Mouse (Mus musculus): ENCODE results near the gene Gtf3a. TPM values are rescaled to one million over a fixed set of nuclear protein-coding genes. Genes with fewer than 3 reads are reported as not detected.
"Not testable (repeated sequence)": the region's sequence is repeated elsewhere in the genome, so short reads cannot be mapped to it uniquely, and the experiment has no call there.

Gene Gtf3a
- polyA plus RNA-seq, 1 experiment from 2014 or later, result 109 TPM

DNA sequence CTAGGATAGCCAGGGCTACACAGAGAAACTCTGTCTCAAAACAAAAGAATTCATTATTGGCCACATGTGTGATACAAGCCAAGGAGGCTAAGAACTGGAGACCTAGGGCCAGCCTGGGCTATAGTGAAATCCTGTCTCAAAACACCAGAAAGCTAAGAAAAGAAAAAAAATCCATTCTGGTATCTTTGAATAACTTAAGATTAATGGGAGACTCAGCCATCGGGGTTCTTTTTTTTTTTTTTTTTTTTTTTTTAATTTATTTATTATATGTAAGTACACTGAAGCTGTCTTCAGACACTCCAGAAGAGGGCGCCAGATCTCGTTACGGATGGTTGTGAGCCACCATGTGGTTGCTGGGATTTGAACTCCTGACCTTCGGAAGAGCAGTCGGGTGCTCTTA is 31.1 kb upstream of the Gtf3a start:
- H3K4me1 ChIP-seq, result peaks cover 13% of the 10 kb centered on the region
- WGBS, result 73% methylated on average over 6 of the region's 6 CpGs
- not testable (repeated sequence) for H3K36me3 ChIP-seq; H3K27me3 ChIP-seq; H3K4me2 ChIP-seq; ATAC-seq (ENCODE audit: insufficient number of reproducible peaks, low FRiP score, low TSS enrichment, low read depth); H3K4me3 ChIP-seq; H3K9me3 ChIP-seq; H3K9ac ChIP-seq; H3K27ac ChIP-seq

DNA sequence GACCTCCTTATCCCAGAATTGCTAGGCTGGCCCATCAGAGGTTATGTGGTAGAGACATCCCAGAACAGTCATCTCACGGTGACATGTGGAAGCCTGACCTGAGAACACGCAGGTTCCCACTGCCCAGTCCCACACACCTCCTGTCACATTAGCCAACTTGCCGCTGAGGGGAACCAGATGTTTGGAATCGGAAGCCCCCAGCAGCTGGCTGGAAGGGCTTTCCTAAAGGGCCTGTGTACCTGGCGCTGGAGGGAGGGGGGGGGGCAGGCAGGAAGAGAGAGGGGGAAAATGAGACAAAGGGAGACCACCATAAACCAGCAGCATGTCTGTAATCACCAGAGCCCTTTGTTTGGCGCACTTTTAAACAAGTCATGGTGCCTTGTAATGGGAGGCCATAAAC is 28.6 kb upstream of the Gtf3a start:
- Histone ChIP-seq H3K4me2 (peak overlapping the region; percentile 49), H3K4me3 (peak overlapping the region; percentile 27), H3K27ac (no peak overlapping the region), H3K9me3 (no peaks in the 10 kb centered on the region), H3K36me3 (no peaks in the 10 kb centered on the region), H3K4me1 (peaks cover 13% of the 10 kb centered on the region), H3K9ac (no peak overlapping the region), H3K27me3 (peaks cover 3% of the 10 kb centered on the region; the same call in 1 of the 2 replicates)
- ATAC-seq (ENCODE audit: insufficient number of reproducible peaks, low FRiP score, low TSS enrichment, low read depth), result no peak
- WGBS, result 2% methylated on average over 6 of the region's 6 CpGs

- H3K9ac ChIP-seq, result no peak overlapping the region
- no peaks in the 10 kb centered on the region for H3K9me3 ChIP-seq
- no peaks in the 10 kb centered on the region for H3K36me3 ChIP-seq
- no peak overlapping the region for H3K27ac ChIP-seq
- peaks cover 13% of the 10 kb centered on the region for H3K4me1 ChIP-seq
- WGBS, result 1% methylated on average over 23 of the region's 27 CpGs
- H3K4me3 ChIP-seq, result peak overlapping the region; percentile 27
- peak overlapping the region; percentile 49 for H3K4me2 ChIP-seq
- H3K27me3 ChIP-seq, result peaks cover 3% of the 10 kb centered on the region; the same call in 1 of the 2 replicates
- ATAC-seq (ENCODE audit: insufficient number of reproducible peaks, low FRiP score, low TSS enrichment, low read depth), result no peak; the same call in 1 of the 2 replicates
These were observed 27.9 kb upstream of the Gtf3a start for GRCm38 (mm10) chr5:146920314-146921161.

DNA sequence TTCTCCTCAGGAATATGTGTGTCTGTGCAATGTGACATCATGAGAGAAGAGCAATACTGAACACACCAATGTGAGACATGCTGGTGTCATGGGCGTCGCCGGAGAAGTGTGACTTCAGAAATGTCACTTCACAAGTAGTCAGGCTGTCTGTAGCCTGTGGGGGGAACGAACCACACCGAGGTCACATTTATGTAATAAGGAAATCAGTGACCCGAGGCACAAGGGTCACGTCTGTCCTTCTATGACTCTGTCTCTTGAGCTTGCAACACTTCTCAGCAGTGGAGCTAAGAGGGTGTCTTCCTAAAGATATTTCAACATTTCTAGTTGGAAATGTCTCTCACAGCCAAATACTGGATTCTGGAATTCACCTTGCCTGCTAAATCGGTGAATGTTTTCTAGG is 27.2 kb upstream of the Gtf3a start:
- no peak overlapping the region for H3K9ac ChIP-seq
- H3K9me3 ChIP-seq, result no peaks in the 10 kb centered on the region
- H3K4me3 ChIP-seq, result no peak overlapping the region; the same call in 1 of the 2 replicates
- 0 out of 2 replicates have a peak, but pooled peaks cover 3% of the 10 kb centered on the region for H3K27me3 ChIP-seq
- peaks cover 13% of the 10 kb centered on the region for H3K4me1 ChIP-seq
- WGBS, result 42% methylated on average over 8 of the region's 8 CpGs
- no peak overlapping the region; the same call in 1 of the 2 replicates for H3K4me2 ChIP-seq
- H3K36me3 ChIP-seq, result no peaks in the 10 kb centered on the region
- no peak overlapping the region for H3K27ac ChIP-seq
- no peak for ATAC-seq (ENCODE audit: insufficient number of reproducible peaks, low FRiP score, low TSS enrichment, low read depth)

DNA sequence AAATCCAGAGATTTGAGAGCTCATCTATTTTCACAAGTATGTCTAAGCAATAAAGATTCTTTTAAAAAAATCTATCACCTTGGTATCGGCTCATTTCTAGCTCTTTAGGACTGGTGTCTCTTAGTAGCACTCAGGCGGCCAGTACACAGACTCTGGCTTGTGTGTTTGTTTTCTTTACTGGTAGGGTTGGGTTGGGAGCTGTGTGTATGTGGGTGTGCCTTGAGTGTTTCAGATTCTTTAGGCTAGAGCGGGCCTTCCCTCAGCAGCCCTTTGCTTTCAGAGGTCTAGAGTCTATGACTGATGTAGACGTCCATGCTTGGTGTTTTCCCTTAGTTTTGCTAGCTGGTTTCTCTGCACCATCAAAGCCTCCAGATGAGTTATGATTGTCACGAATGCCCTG is 24.9 kb upstream of the Gtf3a start:
- H3K27ac ChIP-seq, result no peak overlapping the region
- H3K4me3 ChIP-seq, result no peak overlapping the region
- H3K4me1 ChIP-seq, result peaks cover 13% of the 10 kb centered on the region
- no peaks in the 10 kb centered on the region for H3K9me3 ChIP-seq
- H3K4me2 ChIP-seq, result no peak overlapping the region
- H3K36me3 ChIP-seq, result no peaks in the 10 kb centered on the region
- ATAC-seq (ENCODE audit: insufficient number of reproducible peaks, low FRiP score, low TSS enrichment, low read depth), result no peak
- H3K9ac ChIP-seq, result no peak overlapping the region
- 61% methylated on average over 5 of the region's 5 CpGs for WGBS
- 0 out of 2 replicates have a peak, but pooled peaks cover 3% of the 10 kb centered on the region for H3K27me3 ChIP-seq

DNA sequence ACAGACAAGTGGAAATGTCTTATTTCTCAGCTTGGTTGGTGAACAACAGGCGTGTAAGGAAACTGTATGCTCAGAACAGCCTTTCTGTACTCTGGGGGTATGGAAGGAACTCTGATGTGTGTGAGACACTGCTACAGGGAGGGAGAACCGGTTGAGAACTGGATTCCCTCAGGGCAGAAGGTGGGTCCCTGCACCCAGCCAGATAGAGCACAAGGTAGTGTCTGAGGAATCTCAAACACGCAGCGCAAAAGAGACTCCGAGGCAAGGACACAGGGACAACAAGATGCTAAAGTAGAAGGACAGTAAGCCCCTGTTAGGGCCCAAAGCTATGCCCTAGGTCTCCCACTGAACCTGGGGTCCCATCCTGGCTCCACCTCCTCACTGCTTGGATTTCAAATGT is 21.8 kb upstream of the Gtf3a start:
- no peak overlapping the region for H3K4me2 ChIP-seq
- H3K4me1 ChIP-seq, result no peaks in the 10 kb centered on the region
- 65% methylated on average over 5 of the region's 5 CpGs for WGBS
- no peaks in the 10 kb centered on the region for H3K36me3 ChIP-seq
- no peak overlapping the region for H3K9ac ChIP-seq
- H3K27me3 ChIP-seq, result no peaks in the 10 kb centered on the region
- ATAC-seq (ENCODE audit: insufficient number of reproducible peaks, low FRiP score, low TSS enrichment, low read depth), result no peak
- H3K4me3 ChIP-seq, result no peak overlapping the region
- H3K27ac ChIP-seq, result no peak overlapping the region
- H3K9me3 ChIP-seq, result no peaks in the 10 kb centered on the region

GRCm38 (mm10) chr5:146931422-146931821 is 17.0 kb upstream of the Gtf3a start:
- Histone ChIP-seq H3K4me1 (no peaks in the 10 kb centered on the region), H3K27ac (no peak overlapping the region), H3K4me2 (no peak overlapping the region), H3K4me3 (no peak overlapping the region), H3K9ac (no peak overlapping the region), H3K36me3 (no peaks in the 10 kb centered on the region), H3K9me3 (no peaks in the 10 kb centered on the region), H3K27me3 (0 out of 2 replicates have a peak, but pooled peaks cover 5% of the 10 kb centered on the region)
- no peak for ATAC-seq (ENCODE audit: insufficient number of reproducible peaks, low FRiP score, low TSS enrichment, low read depth)
- WGBS, result 89% methylated on average over 7 of the region's 7 CpGs

GRCm38 (mm10) chr5:146931904-146932553 is 16.4 kb upstream of the Gtf3a start:
- no peak overlapping the region for H3K27ac ChIP-seq
- H3K4me2 ChIP-seq, result no peak overlapping the region
- H3K4me3 ChIP-seq, result no peak overlapping the region
- 75% methylated on average over 16 of the region's 16 CpGs for WGBS
- no peak for ATAC-seq (ENCODE audit: insufficient number of reproducible peaks, low FRiP score, low TSS enrichment, low read depth)
- H3K9ac ChIP-seq, result no peak overlapping the region
- 0 out of 2 replicates have a peak, but pooled peaks cover 5% of the 10 kb centered on the region for H3K27me3 ChIP-seq
- no peaks in the 10 kb centered on the region for H3K9me3 ChIP-seq
- H3K36me3 ChIP-seq, result no peaks in the 10 kb centered on the region
- no peaks in the 10 kb centered on the region for H3K4me1 ChIP-seq

DNA sequence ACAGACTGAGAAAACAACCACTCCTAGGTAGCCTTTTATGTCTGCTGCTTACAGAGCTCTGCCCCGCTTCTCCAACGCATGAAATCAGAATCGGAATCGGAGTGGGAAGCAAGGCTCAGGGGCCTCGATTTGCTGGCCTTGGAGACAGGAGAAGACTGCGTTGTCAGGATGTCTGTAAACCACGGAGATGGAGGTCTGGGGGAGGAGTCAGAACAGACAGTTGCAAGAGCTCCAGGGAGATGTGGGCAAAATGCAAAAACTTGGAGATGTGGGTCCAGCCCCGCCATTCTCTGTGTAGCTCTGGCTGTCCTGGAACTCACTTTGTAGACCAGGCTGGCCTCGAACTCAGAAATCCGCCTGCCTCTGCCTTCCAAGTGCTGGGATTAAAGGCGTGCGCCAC is 15.0 kb upstream of the Gtf3a start:
- Histone ChIP-seq H3K4me2 (no peak overlapping the region), H3K9ac (no peak overlapping the region), H3K36me3 (no peaks in the 10 kb centered on the region), H3K27ac (no peak overlapping the region), H3K4me1 (no peaks in the 10 kb centered on the region), H3K4me3 (no peak overlapping the region), H3K27me3 (0 out of 2 replicates have a peak, but pooled peaks cover 5% of the 10 kb centered on the region), H3K9me3 (no peaks in the 10 kb centered on the region)
- WGBS, result 86% methylated on average over 12 of the region's 12 CpGs
- no peak for ATAC-seq (ENCODE audit: insufficient number of reproducible peaks, low FRiP score, low TSS enrichment, low read depth)

DNA sequence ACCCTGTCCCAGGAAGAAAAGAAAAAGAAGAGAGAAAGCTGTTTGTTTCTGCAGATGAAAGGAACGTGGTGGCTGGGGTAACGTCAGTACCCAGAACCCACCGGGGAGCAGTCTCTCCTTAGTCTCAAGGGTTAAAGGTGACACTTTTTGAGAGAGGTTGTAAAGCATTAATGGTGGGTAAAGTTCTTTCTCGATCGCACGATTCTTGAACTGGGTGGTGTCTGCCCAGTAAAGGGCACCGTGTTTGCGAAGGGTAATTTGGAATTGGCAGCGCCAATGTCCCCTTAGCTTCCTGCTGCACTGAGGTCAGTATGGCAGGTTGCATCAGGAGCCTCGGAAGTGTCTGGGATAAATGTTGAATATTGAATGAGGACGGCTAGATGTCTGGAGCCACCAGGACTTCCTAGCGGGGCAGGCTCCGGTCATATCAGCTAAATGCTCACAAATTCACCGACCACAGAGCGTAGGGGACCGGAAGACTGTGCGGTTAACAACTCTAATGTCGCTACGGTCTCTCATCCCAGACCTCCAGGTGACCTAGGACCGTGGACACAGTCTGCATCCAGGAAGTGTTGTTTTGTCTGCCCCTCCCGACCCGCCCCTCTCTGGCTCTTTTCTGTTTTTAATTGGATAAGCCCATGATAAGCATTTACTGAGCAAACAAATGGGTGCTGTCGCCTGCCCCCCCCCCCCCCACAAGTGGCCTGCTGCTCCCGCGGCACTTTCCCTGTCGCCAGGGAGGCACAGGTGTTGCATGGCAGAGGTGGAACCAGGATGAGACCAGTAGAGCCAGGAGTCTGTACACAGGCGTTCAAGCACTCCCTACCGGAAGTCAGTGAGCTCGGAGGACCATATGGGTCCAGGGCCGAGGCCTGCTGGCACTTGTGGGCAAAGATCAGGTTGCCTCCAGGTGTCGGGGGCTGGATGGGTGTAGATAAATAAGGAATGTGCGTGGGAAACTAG is 10.6 kb upstream of the Gtf3a start:
- H3K27ac ChIP-seq, result no peak overlapping the region
- H3K4me1 ChIP-seq, result no peaks in the 10 kb centered on the region
- H3K36me3 ChIP-seq, result no peaks in the 10 kb centered on the region
- H3K9ac ChIP-seq, result no peak overlapping the region
- no peaks in the 10 kb centered on the region for H3K27me3 ChIP-seq
- no peaks in the 10 kb centered on the region for H3K9me3 ChIP-seq
- ATAC-seq (ENCODE audit: insufficient number of reproducible peaks, low FRiP score, low TSS enrichment, low read depth), result no peak
- WGBS, result 81% methylated on average over 32 of the region's 32 CpGs
- no peak overlapping the region for H3K4me3 ChIP-seq
- no peak overlapping the region for H3K4me2 ChIP-seq

- Histone ChIP-seq H3K27me3 (no peaks in the 10 kb centered on the region), H3K9ac (no peak overlapping the region), H3K4me1 (no peaks in the 10 kb centered on the region), H3K36me3 (no peaks in the 10 kb centered on the region), H3K4me2 (no peak overlapping the region), H3K27ac (no peak overlapping the region), H3K9me3 (no peaks in the 10 kb centered on the region), H3K4me3 (no peak overlapping the region)
- ATAC-seq (ENCODE audit: insufficient number of reproducible peaks, low FRiP score, low TSS enrichment, low read depth), result no peak
- 81% methylated on average over 16 of the region's 16 CpGs for WGBS
These were observed 9.2 kb upstream of the Gtf3a start for GRCm38 (mm10) chr5:146939109-146939796.

All from limb, embryonic 15.5 days (tissue).